Mouse (Mus musculus) embryo, embryonic 11.5 days (tissue): ENCODE results near the gene Pla2g7.
A peak's percentile ranks its signal among the peaks of the same experiment; 100 is the strongest.

ENCODE experiments used
- DNase-seq: peaks from one replicate; pipeline ENCODE4 v3.0.0-alpha.2; 2012; ENCODE audit warnings: low read depth, low spot score

Gene Pla2g7

DNA sequence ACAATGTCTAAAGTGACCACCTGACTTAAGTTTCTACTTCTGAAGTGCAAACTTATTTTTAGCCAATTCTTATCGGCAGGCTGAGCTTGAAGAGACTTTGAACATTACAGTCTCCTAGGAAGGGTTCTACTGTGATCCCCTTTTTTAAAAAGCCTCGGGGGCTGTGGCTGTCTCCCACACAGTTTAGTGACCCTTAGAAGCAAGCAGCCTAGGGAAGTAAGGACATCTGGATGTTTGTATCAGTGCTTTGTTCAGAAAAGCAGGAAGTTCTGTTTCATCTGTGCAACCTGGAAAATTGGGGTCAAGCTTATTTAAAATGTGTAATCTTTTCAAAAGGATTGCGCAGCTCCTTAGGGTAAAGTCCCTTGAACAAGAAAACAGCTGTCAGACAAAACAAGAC is 12.6 kb downstream of the Pla2g7 start:
- no peak for DNase-seq

DNA sequence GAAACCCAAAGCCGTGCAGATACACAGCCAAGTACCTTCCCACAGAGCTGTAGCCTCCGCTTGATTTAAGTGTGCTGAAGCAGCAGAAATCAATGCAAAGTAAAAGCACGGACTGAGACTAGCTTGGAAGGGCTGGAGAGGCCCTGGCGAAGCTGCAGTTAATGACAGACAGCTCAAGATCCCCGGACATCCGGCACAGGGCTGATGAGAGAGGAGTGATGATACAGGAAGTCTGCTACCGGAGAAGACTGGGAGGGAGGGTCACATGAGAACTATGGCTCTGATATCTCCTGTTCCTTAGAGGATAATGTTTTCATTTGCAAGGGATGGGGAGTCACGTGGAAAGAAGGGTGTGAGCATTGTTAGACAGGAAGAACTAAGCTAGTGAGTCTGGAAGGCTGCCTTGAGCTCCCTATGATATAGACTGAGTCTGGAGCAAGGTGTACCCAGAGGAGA is 13.1 kb downstream of the Pla2g7 start:
- DNase-seq, result no peak

DNA sequence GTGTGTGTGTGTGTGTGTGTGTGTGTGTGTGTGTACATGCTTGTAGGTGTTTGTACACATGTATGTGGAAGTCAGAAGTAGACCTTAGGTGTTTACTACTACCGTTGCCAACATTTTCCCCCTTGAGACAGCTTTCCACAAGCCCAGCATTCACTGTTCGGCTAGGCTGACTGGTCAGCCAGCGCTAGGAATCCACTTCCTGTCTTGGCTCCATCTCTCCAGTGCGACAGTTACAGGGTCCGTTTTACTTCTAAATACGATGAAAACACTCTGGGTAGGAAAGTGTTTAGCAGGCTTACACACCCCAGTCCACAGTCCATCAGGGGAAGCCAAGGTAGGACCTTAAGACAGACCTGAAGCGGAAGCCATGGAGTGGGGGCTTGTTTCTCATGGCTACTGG is 16.9 kb downstream of the Pla2g7 start:
- no peak for DNase-seq

- DNase-seq, result no peak
Measured at GRCm38 (mm10) chr17:43587278-43587677, 19.4 kb downstream of the Pla2g7 start.

- DNase-seq, result no peak
Measured at GRCm38 (mm10) chr17:43589750-43590149, 21.9 kb downstream of the Pla2g7 start.

GRCm38 (mm10) chr17:43590531-43590930 is 22.6 kb downstream of the Pla2g7 start:
- no peak for DNase-seq

GRCm38 (mm10) chr17:43592296-43593291 is 24.7 kb downstream of the Pla2g7 start:
- DNase-seq, result no peak

DNA sequence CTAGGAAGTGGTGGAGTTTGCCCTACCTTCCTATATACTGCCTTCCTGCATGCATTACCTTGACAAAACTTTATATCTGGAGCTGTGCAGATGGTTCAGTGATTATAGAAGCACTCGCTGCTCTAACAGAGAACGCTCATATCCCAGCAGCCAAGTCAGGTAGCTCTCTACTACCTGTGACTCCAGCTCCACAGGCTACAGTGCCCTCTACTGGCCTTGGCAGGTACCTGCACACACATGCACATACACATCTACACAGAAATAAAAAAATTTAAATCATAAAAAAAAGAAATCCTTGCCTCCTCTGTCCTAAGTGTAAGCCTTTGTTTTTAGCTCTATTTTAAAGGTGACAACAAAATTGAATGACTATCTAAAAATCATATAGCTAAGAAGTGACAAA is 29.8 kb downstream of the Pla2g7 start:
- DNase-seq, result no peak

- DNase-seq, result no peak
Measured at GRCm38 (mm10) chr17:43598706-43599105, 30.8 kb downstream of the Pla2g7 start.

GRCm38 (mm10) chr17:43606704-43607103 is 38.8 kb downstream of the Pla2g7 start:
- peak; percentile 51 for DNase-seq

DNA sequence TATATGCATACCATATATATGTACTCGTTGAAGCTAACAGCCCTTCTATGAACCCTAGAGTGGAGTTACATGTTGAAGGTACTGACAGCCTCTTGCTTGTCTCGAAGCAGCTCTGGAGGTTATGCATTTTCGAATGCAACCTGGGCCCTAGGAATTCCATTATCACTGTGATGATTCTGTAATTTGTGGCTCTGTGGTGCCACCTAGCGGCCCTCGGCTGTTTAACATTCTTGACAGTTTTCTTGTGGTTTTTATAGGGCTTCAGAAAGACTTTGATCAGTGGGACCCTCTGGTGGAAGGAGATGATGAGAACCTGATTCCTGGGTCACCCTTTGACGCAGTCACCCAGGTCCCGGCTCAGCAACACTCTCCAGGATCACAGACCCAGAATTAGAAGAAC is 43.7 kb downstream of the Pla2g7 start:
- DNase-seq, result peak; percentile 72

DNA sequence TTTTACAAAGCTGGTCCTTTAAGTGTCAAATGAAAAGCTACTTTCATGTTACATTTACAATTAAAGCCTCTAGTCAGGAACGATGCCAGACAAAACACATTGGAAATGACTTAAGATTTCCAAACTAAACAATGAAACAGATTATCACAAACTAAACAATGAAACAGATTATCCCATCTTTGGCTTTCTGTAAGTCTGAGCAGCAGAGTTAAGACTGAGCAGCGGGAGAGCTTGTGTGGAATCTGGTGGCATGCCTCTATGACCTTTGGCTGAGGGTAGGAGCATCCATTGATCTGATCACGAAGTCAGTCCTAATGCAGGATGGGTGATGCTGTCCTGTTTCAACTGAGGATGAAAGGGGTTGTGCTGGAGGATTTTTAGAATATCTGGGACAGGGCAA is 44.3 kb downstream of the Pla2g7 start:
- DNase-seq, result no peak

DNA sequence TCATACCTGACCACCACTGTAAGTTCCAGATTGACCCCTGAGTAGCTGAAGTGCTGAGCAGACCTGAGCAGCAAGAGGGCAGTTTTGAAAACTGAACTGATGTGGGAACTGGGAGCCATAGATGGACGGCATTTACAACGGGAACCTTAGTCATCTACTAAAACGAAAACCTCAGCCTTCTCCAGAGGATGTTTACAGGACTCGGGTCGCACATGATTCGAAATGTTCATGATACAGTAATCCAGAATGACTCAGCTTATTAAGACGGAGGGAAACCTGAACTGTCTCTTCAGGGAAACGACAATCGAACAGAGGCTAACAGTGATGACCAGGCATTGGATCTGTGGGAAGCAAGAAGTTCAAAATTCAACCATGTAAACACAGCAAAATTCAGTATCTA is 51.3 kb downstream of the Pla2g7 start:
- DNase-seq, result no peak

DNA sequence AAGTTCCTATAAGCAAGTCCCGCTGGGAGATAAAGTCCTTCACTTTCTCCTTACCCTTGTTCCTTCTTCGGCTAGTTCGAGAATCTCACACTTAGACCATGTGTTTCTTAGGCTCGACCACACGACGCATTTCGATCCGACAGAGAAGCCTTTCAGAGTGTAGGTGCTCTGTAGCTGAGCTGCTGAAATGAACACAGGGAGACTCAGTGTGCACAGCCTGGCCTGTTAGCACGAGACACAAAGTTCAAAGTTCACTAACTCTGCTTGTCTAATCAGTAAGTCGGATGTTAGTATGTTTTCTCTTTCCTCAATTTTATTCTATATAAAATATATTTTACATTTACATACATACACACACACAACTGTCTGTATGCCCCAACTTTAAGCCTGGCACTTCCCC is 54.2 kb downstream of the Pla2g7 start:
- no peak for DNase-seq

DNA sequence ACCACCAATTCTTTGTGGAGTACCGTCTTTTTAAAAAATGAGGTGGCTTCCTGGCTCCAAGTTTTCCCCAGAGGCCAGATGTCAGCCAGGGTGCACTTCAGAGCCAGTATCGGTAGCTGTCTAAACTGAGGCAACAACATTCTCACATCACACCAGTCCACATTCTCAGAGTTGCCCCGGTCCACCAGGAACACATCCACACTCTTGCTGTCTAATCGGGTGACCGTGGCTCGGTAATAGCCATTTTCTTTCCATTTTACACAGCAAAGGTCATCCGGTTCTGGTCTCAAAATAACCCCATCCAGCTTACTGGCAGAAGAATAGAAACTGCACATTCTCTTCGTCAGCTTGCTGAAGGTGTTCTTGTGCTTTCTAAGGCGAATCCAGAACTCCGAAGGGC is 60.3 kb downstream of the Pla2g7 start:
- no peak for DNase-seq

GRCm38 (mm10) chr17:43629026-43629495 is 61.2 kb downstream of the Pla2g7 start:
- DNase-seq, result no peak

DNA sequence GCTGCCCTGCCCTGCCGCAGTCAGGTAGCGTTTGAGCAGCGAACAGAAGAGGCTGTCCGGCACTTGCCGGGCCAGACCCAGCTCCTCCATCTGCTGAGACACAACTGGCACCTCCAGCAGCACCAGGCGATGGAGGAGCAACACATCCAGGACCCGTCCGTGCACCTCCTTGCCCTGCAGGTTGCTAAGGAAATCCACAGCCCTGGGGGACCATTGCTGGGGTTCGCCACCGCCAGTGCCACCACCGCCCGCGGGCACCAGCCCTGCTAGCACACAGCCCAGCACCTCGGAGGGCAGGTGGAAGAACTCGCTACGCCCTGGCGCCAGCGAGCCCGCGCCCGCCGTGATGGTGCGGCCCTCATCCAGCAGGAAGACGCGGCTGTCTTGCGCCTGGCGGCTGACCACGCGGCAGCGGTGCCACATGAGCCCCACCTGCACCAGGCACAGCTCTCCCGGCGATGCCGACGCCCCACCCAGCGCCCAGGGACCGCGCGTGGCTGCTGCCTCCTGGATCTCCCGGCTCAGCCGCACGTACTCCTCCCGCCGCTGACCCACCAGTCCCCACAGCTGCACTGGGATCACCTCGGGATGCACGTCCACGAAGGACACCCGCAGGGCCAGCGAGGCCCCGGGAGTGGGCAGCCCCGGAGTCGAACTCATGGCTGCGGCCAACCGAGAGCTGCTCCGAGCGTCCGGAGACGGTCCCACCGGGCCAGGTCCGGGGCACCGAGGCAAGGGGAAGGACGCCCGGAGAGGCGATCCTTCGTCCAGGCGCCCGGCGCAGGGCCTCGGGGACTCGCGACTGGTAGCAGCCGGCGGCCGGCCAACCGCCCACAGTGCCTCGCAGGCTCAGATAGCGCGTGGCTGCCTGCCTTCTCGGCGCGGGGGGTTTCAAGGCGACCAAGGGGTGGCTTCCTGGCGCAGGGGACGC is 61.9 kb downstream of the Pla2g7 start, which contains the start of gene Tdrd6:
Gene Tdrd6, minus strand, starts transcription at position 804 of the 931 bp plus-strand sequence.
- no peak for DNase-seq

DNA sequence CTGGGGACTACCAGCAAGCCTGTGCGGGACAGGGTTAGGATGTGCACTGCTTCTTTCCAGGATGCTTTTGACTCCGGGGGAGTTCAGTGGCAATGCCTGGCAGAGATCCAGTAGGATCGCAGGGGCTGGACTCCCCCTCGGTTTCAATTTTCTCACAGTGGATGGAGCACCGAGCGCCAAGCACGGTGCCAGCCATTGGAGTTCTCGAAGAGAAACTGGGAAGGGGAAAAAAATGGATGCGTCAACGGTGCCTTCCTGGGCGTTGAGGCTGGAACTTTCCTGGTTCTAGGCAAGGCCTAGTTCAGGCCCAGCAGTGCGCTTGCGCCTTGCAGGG is 62.5 kb downstream of the Pla2g7 start:
- no peak for DNase-seq

DNA sequence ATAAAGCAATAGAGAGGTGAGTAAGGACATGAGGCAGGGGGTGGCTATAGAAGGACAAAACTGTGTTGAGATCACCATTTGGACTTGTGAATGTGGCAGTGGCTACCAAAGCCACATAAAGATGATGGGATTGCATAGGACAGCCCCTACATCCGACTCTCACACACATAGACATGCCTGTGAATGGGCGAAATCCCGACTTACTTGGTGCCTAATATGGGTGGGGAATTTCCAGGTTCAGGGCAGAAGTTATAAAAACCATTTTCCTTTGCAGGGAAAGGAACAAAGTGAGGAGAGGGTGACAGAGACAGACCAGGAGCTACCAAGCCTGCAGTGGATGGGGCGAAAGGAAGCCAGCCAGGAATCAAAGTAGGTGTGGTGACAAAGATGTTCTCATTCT is 69.2 kb downstream of the Pla2g7 start:
- no peak for DNase-seq

DNA sequence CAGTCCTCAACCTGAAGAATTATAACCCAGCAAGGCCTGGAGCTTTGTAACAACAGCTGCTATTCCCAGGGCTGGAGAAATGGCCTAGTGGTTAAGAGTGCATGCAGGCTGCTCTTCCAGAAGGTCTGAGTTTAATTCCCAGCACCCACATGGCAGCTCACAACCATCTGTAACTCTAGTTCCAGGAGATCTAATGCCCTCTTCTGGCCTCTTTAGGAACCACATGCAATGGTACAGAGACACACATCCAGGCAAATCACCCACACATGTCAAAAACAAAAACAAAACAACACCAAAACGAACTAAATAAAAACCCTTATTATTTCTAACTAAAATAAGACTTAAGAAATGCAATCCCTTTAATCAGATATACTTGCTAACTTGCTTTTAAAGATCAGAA is 72.9 kb downstream of the Pla2g7 start:
- DNase-seq, result no peak

GRCm38 (mm10) chr17:43643191-43643590 is 75.3 kb downstream of the Pla2g7 start:
- DNase-seq, result no peak

DNA sequence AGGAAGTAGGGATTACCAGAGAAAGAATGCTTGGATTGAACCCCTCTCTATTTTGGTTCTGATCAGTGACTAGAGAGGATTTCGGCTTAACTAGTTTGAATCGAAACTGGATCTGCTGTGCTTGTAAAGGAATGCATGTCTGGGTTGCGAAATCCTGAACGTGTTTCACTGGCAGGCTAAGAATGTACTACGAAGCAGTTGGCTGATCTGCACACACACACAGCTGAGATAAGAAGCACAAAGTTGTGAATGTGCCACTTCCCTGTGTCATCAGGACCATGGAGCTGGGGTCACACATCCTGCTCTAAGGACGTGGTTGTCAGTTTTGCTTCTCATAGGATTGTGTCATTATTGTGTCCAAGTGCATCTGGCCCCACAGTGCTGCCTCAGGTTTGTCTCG is 76.5 kb downstream of the Pla2g7 start:
- no peak for DNase-seq
